Mouse (Mus musculus) lung, embryonic 16.5 days (tissue): ENCODE data around the gene Mex3b. TPM values are rescaled to one million over a fixed set of nuclear protein-coding genes. Genes with fewer than 3 reads are reported as not detected.

Source experiments
- ATAC-seq: fragments of 200-750 bp; cut with Nextera tagmentation; 2 replicates; pipeline ENCODE4 v1.8.0; 2017; ENCODE audit warnings: low read depth, mild to moderate bottlenecking, moderate library complexity
- H3K27ac ChIP-seq: fragments of 300-500 bp; sonication (generic); 2 replicates; pipeline ENCODE4 v1.5.1; 2014; ENCODE audit warnings: mild to moderate bottlenecking, control low read depth, low read length
- H3K27me3 ChIP-seq: fragments of 300-500 bp; sonication (generic); 2 replicates; pipeline ENCODE4 v1.6.1; 2014; ENCODE audit warnings: low read depth, low read length, mixed read lengths; ENCODE audit not compliant: control insufficient read depth, insufficient read depth
- H3K36me3 ChIP-seq: fragments of 300-500 bp; sonication (generic); 2 replicates; pipeline ENCODE4 v1.6.1; 2014; ENCODE audit warnings: low read length; ENCODE audit not compliant: control insufficient read depth, insufficient read depth
- H3K4me1 ChIP-seq: fragments of 300-500 bp; sonication (generic); replicated peaks from 2 replicates; pipeline ENCODE4 v1.6.1; 2014; ENCODE audit warnings: low read length, mixed read lengths; ENCODE audit not compliant: control insufficient read depth, insufficient read depth
- H3K4me2 ChIP-seq: fragments of 300-500 bp; sonication (generic); 2 replicates; pipeline ENCODE4 v1.6.1; 2014; ENCODE audit warnings: low read depth, low read length, control low read depth
- H3K4me3 ChIP-seq: fragments of 300-500 bp; sonication (generic); 2 replicates; pipeline ENCODE4 v1.5.1; 2014; ENCODE audit warnings: mild to moderate bottlenecking, low read length, control low read depth
- H3K9ac ChIP-seq: fragments of 300-500 bp; sonication (generic); 2 replicates; pipeline ENCODE4 v1.6.1; 2014; ENCODE audit warnings: low read length, control low read depth
- H3K9me3 ChIP-seq: fragments of 300-500 bp; sonication (generic); 2 replicates; pipeline ENCODE4 v1.6.1; 2016; ENCODE audit warnings: low read length; ENCODE audit not compliant: control insufficient read depth
- WGBS: fragments of 180-500 bp; shearing (Covaris S2); extraction: QIAGEN DNeasy Blood & Tissue Kit; methylation state at CpG from one replicate; pipeline ENCODE4 v1.1.7; 2014; 5-methylcytosine and 5-hydroxymethylcytosine counted together
- polyA plus RNA-seq: library from polyadenylated mRNA; unstranded; fragments of >200 nt; fragmentation: Nextera tagmentation; extraction: Ambion mirVana; gene quantifications from 2 replicates; pipeline ENCODE4 v1.2.1, GENCODE M21; 2015

Mex3b gene
- polyA plus RNA-seq, 1 experiment from 2014 or later: 8.7 TPM

DNA sequence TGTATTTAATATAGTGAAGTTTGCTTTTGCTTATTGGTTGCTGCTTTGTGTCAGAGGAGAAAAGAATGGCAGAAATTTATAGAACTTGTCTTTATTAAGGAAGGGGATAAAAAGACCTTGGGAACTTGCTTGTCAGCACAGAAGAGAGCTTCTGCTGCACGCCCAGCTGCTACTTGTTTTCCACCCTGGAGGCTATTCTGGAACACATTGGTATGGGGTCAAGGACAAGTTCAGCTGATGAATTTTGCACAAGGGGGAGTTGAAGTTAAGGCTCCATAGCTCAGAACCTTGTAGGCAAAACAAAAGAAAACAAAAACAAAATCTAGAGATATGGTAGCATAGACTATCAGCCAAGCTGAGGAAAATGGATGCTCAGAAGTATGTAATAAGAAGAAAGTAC is 39.9 kb downstream of the Mex3b start:
- ATAC-seq: no peak
- 79% methylated on average over 1 of the region's 1 CpGs for WGBS
- no peak overlapping the region for H3K9ac ChIP-seq
- no peak overlapping the region for H3K27ac ChIP-seq
- H3K36me3 ChIP-seq: no peaks in the 10 kb centered on the region
- no peak overlapping the region for H3K4me2 ChIP-seq
- peaks cover 6% of the 10 kb centered on the region; the same call in 1 of the 2 replicates for H3K4me1 ChIP-seq
- H3K9me3 ChIP-seq: no peaks in the 10 kb centered on the region
- no peaks in the 10 kb centered on the region for H3K27me3 ChIP-seq
- no peak overlapping the region for H3K4me3 ChIP-seq

DNA sequence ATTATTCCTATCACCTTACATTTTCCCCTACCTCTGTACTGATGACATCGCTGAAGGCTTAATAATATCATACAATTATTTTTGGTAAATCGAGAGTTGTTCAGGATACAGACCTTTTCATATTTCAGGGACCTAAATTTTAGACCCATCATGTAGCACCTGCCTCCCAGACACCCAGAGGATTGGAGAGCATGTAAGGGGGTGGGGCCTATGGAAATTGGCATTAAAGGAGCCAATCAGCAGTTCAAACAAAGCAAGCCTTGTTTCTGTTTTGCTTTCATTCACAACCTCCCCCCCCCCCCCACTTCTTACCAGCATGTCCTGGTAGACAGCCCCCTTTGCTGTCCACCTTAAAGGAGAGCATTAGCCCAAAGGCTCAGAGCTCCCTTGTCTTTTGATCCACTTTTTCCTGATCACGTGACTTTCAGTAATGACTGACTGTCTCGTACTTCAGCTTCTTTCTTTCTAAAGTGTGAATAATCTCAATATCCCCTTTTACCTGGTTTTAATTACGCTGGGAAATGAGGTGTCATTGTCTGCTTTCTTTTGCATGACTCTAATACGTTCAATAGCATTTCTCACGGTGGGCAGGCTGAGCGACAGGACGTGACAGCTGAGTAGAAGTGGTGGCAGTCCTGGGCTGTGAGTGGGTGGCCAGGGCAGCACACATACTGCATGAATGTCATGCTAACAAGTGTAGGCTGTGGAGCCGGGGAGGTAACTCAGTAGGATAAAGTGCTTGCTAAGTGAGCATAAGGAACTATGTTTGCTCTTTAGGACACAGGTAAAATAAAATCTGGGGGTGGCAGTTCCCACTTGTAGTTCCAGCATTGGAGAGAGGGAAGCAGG is 43.6 kb downstream of the Mex3b start:
- no peak overlapping the region for H3K4me2 ChIP-seq
- H3K4me3 ChIP-seq: no peak overlapping the region
- no peak for ATAC-seq
- no peaks in the 10 kb centered on the region for H3K9me3 ChIP-seq
- WGBS: 59% methylated on average over 10 of the region's 10 CpGs
- H3K27ac ChIP-seq: no peak overlapping the region
- no peaks in the 10 kb centered on the region for H3K36me3 ChIP-seq
- H3K27me3 ChIP-seq: no peaks in the 10 kb centered on the region
- peaks cover under 1% of the 10 kb centered on the region; the same call in 1 of the 2 replicates for H3K4me1 ChIP-seq
- no peak overlapping the region for H3K9ac ChIP-seq

DNA sequence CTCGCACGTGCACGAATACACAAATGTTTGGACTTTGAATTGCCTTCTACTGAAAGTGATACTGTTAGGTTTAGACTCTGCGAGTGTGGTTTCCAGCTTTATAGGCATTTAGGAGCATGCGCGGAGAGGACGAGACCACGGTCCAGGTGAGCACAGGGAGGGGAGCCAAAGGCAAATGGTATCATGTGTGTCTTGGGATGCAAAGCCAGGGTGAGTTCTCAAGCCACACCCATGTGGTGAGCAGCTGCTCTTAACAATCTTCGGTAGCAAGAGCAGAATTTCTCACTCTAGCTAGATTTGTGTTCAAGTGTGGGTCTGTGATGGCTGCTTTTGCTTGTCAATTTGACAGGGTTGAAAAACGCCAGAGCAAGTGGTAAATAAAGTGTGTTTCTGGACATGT is 44.4 kb downstream of the Mex3b start:
- WGBS: 77% methylated on average over 10 of the region's 10 CpGs
- H3K9me3 ChIP-seq: no peaks in the 10 kb centered on the region
- ATAC-seq: no peak

DNA sequence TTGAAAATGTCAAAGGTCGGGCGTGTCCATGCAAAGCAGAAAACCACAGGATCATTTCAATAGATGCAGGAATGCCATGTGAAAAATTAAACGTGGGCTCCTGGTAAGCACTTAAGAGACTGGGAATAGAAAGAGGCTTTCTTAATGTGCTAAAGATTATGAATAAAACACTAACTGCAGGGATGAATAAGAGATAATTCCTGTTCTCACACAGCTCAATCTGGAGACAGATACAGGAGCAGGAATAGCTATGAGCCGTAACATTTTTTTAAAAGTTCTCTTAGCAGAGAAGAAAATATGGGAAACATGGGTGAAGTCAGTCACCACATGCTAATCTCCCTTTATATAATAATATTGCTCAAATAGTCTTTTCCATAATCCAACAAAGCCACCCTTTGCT is 47.2 kb downstream of the Mex3b start:
- 75% methylated on average over 4 of the region's 4 CpGs for WGBS

More for the DNA sequence above, 44.4 kb downstream of the Mex3b start:
- Histone ChIP-seq H3K4me1 (no peaks in the 10 kb centered on the region), H3K27me3 (no peaks in the 10 kb centered on the region), H3K4me3 (no peak overlapping the region), H3K9ac (no peak overlapping the region), H3K4me2 (no peak overlapping the region), H3K27ac (no peak overlapping the region), H3K36me3 (no peaks in the 10 kb centered on the region)

More for the DNA sequence above, 47.2 kb downstream of the Mex3b start:
- Histone ChIP-seq H3K36me3 (no peaks in the 10 kb centered on the region), H3K9me3 (no peaks in the 10 kb centered on the region), H3K9ac (no peak overlapping the region), H3K27ac (no peak overlapping the region), H3K4me3 (no peak overlapping the region), H3K27me3 (no peaks in the 10 kb centered on the region), H3K4me1 (no peaks in the 10 kb centered on the region), H3K4me2 (no peak overlapping the region)
- no peak for ATAC-seq

Other genes starting within 250 kb of the Mex3b start
- gene Saxo2, start 218.8 kb upstream of the Mex3b start, polyA plus RNA-seq: 12.0 and 12.7 TPM in 2 replicates
- 21.1 and 21.2 TPM in 2 replicates for gene Efl1, start 218.7 kb upstream of the Mex3b start, polyA plus RNA-seq